Mouse (Mus musculus) kidney, postnatal 4 days (tissue): ENCODE data around the gene Myo1b.

Experiments
- DNase-seq, 2 experiments: peaks; one replicate each; pipeline ENCODE4 v3.0.0; 2021; ENCODE audit warnings: mixed read lengths in 2 of 2

The Myo1b gene

GRCm38 (mm10) chr1:51706106-51706505, 209.8 kb downstream of the Myo1b start:
- DNase-seq: no peak

- no peak for DNase-seq
Observed at GRCm38 (mm10) chr1:51704610-51705009, 211.3 kb downstream of the Myo1b start.
